Mouse (Mus musculus) midbrain, embryonic 14.5 days (tissue): ENCODE data around the gene Usp3. TPM values are rescaled to one million over a fixed set of nuclear protein-coding genes. Genes with fewer than 3 reads are reported as not detected.

Experiments used
- ATAC-seq: fragments of 200-750 bp; cut with Nextera tagmentation; 2 replicates; pipeline ENCODE4 v1.8.0; 2017; ENCODE audit warnings: moderate number of reproducible peaks, moderate library complexity; ENCODE audit not compliant: low FRiP score, low TSS enrichment
- DNase-seq: peaks from one replicate; pipeline ENCODE4 v3.0.0-alpha.2; 2015
- H3K27ac ChIP-seq: fragments of 300-500 bp; sonication (generic); replicated peaks from 2 replicates; pipeline ENCODE4 v1.5.1; 2014; ENCODE audit warnings: mild to moderate bottlenecking, low read depth, low read length, moderate library complexity
- H3K27me3 ChIP-seq: fragments of 300-500 bp; sonication (generic); 2 replicates; pipeline ENCODE4 v1.6.1; 2014; ENCODE audit warnings: low read length, control low read depth, mixed read lengths; ENCODE audit not compliant: control insufficient read depth, insufficient read depth
- H3K36me3 ChIP-seq: fragments of 300-500 bp; sonication (generic); 2 replicates; pipeline ENCODE4 v1.6.1; 2014; ENCODE audit warnings: low read length, control low read depth; ENCODE audit not compliant: control insufficient read depth, insufficient read depth
- H3K4me1 ChIP-seq: fragments of 300-500 bp; sonication (generic); 2 replicates; pipeline ENCODE4 v1.6.1; 2014; ENCODE audit warnings: mild to moderate bottlenecking, antibody characterized with exemption, low read length, control low read depth; ENCODE audit not compliant: control insufficient read depth, insufficient read depth
- H3K4me2 ChIP-seq: fragments of 300-500 bp; sonication (generic); 2 replicates; pipeline ENCODE4 v1.6.1; 2014; ENCODE audit warnings: mild to moderate bottlenecking, low read length, moderate library complexity
- H3K4me3 ChIP-seq: fragments of 300-500 bp; sonication (generic); replicated peaks from 2 replicates; pipeline ENCODE4 v1.5.1; 2014; ENCODE audit warnings: low read depth, low read length
- H3K9ac ChIP-seq: fragments of 300-500 bp; sonication (generic); replicated peaks from 2 replicates; pipeline ENCODE4 v1.6.1; 2014; ENCODE audit warnings: mild to moderate bottlenecking, low read length, moderate library complexity
- H3K9me3 ChIP-seq: fragments of 300-500 bp; sonication (generic); 2 replicates; pipeline ENCODE4 v1.6.1; 2016; ENCODE audit warnings: low read length, control low read depth, mixed read lengths; ENCODE audit not compliant: control insufficient read depth
- WGBS: fragments of 180-500 bp; shearing (Covaris S2); extraction: QIAGEN DNeasy Blood & Tissue Kit; methylation state at CpG from one replicate; pipeline ENCODE4 v1.1.7; 2014; 5-methylcytosine and 5-hydroxymethylcytosine counted together
- polyA plus RNA-seq: library from polyadenylated mRNA; unstranded; fragments of >200 nt; fragmentation: Nextera tagmentation; extraction: Ambion mirVana; gene quantifications from 2 replicates; pipeline ENCODE4 v1.2.1, GENCODE M21; 2014

Usp3 gene
- polyA plus RNA-seq, 1 experiment from 2014 or later, result 104 TPM

DNA sequence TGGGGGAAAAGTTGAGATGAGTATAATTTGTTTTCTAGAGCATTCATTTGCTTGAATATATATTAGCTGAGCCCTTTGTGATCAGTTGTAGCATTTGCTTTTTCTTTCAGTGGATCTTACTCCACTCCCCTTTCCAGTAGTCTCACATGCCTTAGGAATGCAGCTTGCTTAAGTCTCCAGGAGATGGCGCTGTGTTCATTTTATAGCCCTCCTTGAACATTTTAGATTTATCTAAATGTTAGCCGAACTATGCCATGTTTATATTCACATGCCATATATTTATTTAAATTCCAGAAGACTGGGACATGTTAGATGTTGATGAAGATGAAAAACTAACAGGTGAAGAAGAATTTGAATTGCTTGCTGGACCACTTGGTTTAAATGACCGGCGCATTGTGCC, 127.9 kb downstream of the Usp3 start:
- Histone ChIP-seq H3K27me3 (no peaks in the 10 kb centered on the region), H3K9me3 (no peaks in the 10 kb centered on the region), H3K4me1 (no peaks in the 10 kb centered on the region), H3K4me3 (no peak overlapping the region), H3K36me3 (peaks cover 69% of the 10 kb centered on the region), H3K4me2 (no peak overlapping the region), H3K9ac (no peak overlapping the region), H3K27ac (no peak overlapping the region)
- 60% methylated on average over 4 of the region's 4 CpGs for WGBS
- peak; percentile 78 for DNase-seq
- no peak for ATAC-seq

Other genes starting within 250 kb of the Usp3 start
- 48.3 and 64.1 TPM in 2 replicates for gene Herc1, start 242.7 kb downstream of the Usp3 start, polyA plus RNA-seq
- gene Fbxl22, start 78.5 kb downstream of the Usp3 start, polyA plus RNA-seq, result 1.5 and 1.9 TPM in 2 replicates
- 0.07 and 0.62 TPM in 2 replicates for gene Car12, start 120.5 kb upstream of the Usp3 start, polyA plus RNA-seq
- 20.1 and 32.0 TPM in 2 replicates for gene Aph1b, start 202.3 kb upstream of the Usp3 start, polyA plus RNA-seq
- 0.11 and 0.16 TPM in 2 replicates for gene Gm10647, start 203.9 kb upstream of the Usp3 start, polyA plus RNA-seq
- gene Aph1c, start 241.6 kb upstream of the Usp3 start, polyA plus RNA-seq, result 2.1 and 3.4 TPM in 2 replicates